Mouse (Mus musculus) megakaryocyte-erythroid progenitor cell, adult 5-6 weeks (primary cell): ENCODE data around the gene Rnf214. TPM values are rescaled to one million over a fixed set of nuclear protein-coding genes. Genes with fewer than 3 reads are reported as not detected.
"Not testable (repeated sequence)": the region's sequence is repeated elsewhere in the genome, so short reads cannot be mapped to it uniquely, and the experiment has no call there.

ENCODE experiments used
- ATAC-seq: replicated peaks from 2 replicates; pipeline ENCODE4 v1.8.0; 2016; ENCODE audit warnings: mild to moderate bottlenecking, inconsistent platforms; ENCODE audit not compliant: severe bottlenecking, poor library complexity, low FRiP score, low TSS enrichment
- total RNA-seq, 2 experiments: library from RNA; stranded (forward) in 1 of 2; stranded (reverse) in 1 of 2; fragments of 200-1000, 215-1000 nt in 1 of 2; fragments of >200 nt in 1 of 2; fragmentation: Nextera tagmentation in 1 of 2; gene quantifications; 2 replicates each; pipeline ENCODE4 v1.2.3; 2014 to 2017

The Rnf214 gene
- total RNA-seq, 2 experiments from 2014 or later: 22.6 to 48.2 TPM

- no peak for ATAC-seq
These were observed 52.6 kb downstream of the Rnf214 start for GRCm38 (mm10) chr9:45854136-45854535.

- no peak for ATAC-seq
These were observed 53.0 kb downstream of the Rnf214 start for GRCm38 (mm10) chr9:45853695-45854094.

- ATAC-seq: no peak
These were observed 54.9 kb downstream of the Rnf214 start for GRCm38 (mm10) chr9:45851776-45852175.

GRCm38 (mm10) chr9:45851330-45851729 lies 55.4 kb downstream of the Rnf214 start:
- no peak for ATAC-seq

- no peak for ATAC-seq
These were observed 56.1 kb downstream of the Rnf214 start for GRCm38 (mm10) chr9:45850528-45851155.

GRCm38 (mm10) chr9:45849528-45850408 lies 56.9 kb downstream of the Rnf214 start:
- ATAC-seq: no peak

- ATAC-seq: no peak
These were observed 59.7 kb downstream of the Rnf214 start for GRCm38 (mm10) chr9:45846891-45847460.

- ATAC-seq: not testable (repeated sequence)
These were observed 60.5 kb downstream of the Rnf214 start for GRCm38 (mm10) chr9:45846176-45846575.

GRCm38 (mm10) chr9:45845541-45845940 lies 61.2 kb downstream of the Rnf214 start:
- no peak for ATAC-seq

GRCm38 (mm10) chr9:45843780-45844179 lies 62.9 kb downstream of the Rnf214 start:
- no peak for ATAC-seq

- ATAC-seq: no peak
These were observed 63.7 kb downstream of the Rnf214 start for GRCm38 (mm10) chr9:45843007-45843406.

- no peak for ATAC-seq
These were observed 65.3 kb downstream of the Rnf214 start for GRCm38 (mm10) chr9:45841458-45841857.

GRCm38 (mm10) chr9:45840331-45840730 lies 66.4 kb downstream of the Rnf214 start:
- ATAC-seq: no peak

GRCm38 (mm10) chr9:45839982-45840300 lies 66.8 kb downstream of the Rnf214 start:
- ATAC-seq: no peak

- ATAC-seq: no peak; the same call in 1 of the 2 replicates
These were observed 67.4 kb downstream of the Rnf214 start for GRCm38 (mm10) chr9:45839139-45839981.

GRCm38 (mm10) chr9:45838434-45839138 lies 68.1 kb downstream of the Rnf214 start, which contains the start of gene Bace1:
Bace1 (plus strand) TSS chr9:45838580.
- ATAC-seq: no peak

GRCm38 (mm10) chr9:45838069-45838433 lies 68.7 kb downstream of the Rnf214 start:
- ATAC-seq: no peak

GRCm38 (mm10) chr9:45833461-45833860 lies 73.2 kb downstream of the Rnf214 start:
- no peak for ATAC-seq

- ATAC-seq: no peak
These were observed 73.8 kb downstream of the Rnf214 start for GRCm38 (mm10) chr9:45832898-45833297.
